Mouse (Mus musculus) cerebellum, postnatal 25 days (tissue): ENCODE measurements around the gene Pmvk.

ENCODE experiments used
- DNase-seq, 2 experiments: peaks; one replicate each; pipeline ENCODE4 v3.0.0; 2021; ENCODE audit warnings: mixed read lengths in 2 of 2

Gene Pmvk

GRCm38 (mm10) chr3:89484766-89485524 is 30.6 kb downstream of the Pmvk start:
- peak; percentile 68 to 77 for DNase-seq

- no peak for DNase-seq
These were observed 31.8 kb downstream of the Pmvk start for GRCm38 (mm10) chr3:89486111-89486510.

- no peak for DNase-seq
These were observed 32.8 kb downstream of the Pmvk start for GRCm38 (mm10) chr3:89486916-89487702.

GRCm38 (mm10) chr3:89490790-89491189 is 36.4 kb downstream of the Pmvk start:
- DNase-seq, result no peak

- no peak for DNase-seq
These were observed 37.2 kb downstream of the Pmvk start for GRCm38 (mm10) chr3:89491559-89491958.

- no peak for DNase-seq
These were observed 38.4 kb downstream of the Pmvk start for GRCm38 (mm10) chr3:89492701-89493151.

GRCm38 (mm10) chr3:89494630-89495029 is 40.3 kb downstream of the Pmvk start:
- no peak for DNase-seq

GRCm38 (mm10) chr3:89496366-89496765 is 42.0 kb downstream of the Pmvk start:
- no peak for DNase-seq

GRCm38 (mm10) chr3:89499696-89500095 is 45.4 kb downstream of the Pmvk start:
- no peak for DNase-seq

GRCm38 (mm10) chr3:89501486-89501885 is 47.1 kb downstream of the Pmvk start:
- no peak for DNase-seq

- DNase-seq, result no peak
These were observed 48.2 kb downstream of the Pmvk start for GRCm38 (mm10) chr3:89502551-89502950.

- DNase-seq, result no peak
These were observed 53.7 kb downstream of the Pmvk start for GRCm38 (mm10) chr3:89508041-89508440.

- DNase-seq, result peak; percentile 65 to 78
These were observed 56.6 kb downstream of the Pmvk start for GRCm38 (mm10) chr3:89510979-89511378.

- peak in 1 of 2 experiments; percentile 25 for DNase-seq
These were observed 57.1 kb downstream of the Pmvk start for GRCm38 (mm10) chr3:89511400-89511799.

GRCm38 (mm10) chr3:89512225-89512624 is 57.9 kb downstream of the Pmvk start:
- peak in 1 of 2 experiments; percentile 36 for DNase-seq

- DNase-seq, result no peak
These were observed 61.1 kb downstream of the Pmvk start for GRCm38 (mm10) chr3:89515444-89515843.

GRCm38 (mm10) chr3:89516321-89516720 is 62.0 kb downstream of the Pmvk start:
- no peak for DNase-seq
